Mouse (Mus musculus) testis, adult 2 months (tissue): ENCODE measurements around the gene Lrrc18. TPM values are rescaled to one million over a fixed set of nuclear protein-coding genes. Genes with fewer than 3 reads are reported as not detected.

Experiments
- H3K27ac ChIP-seq: fragments of 200-500 bp; 2 replicates; pipeline ENCODE4 v1.5.1; 2012; ENCODE audit warnings: low read depth, low read length; ENCODE audit not compliant: control insufficient read depth, insufficient read depth
- H3K27me3 ChIP-seq: fragments of 200-500 bp; 2 replicates; pipeline ENCODE4 v1.6.1; 2012; ENCODE audit warnings: mild to moderate bottlenecking, low read length, moderate library complexity; ENCODE audit not compliant: control insufficient read depth, insufficient read depth
- H3K36me3 ChIP-seq: fragments of 200-500 bp; 2 replicates; pipeline ENCODE4 v1.6.1; 2012; ENCODE audit warnings: mild to moderate bottlenecking, low read length; ENCODE audit not compliant: control insufficient read depth, insufficient read depth
- H3K4me1 ChIP-seq: fragments of 200-500 bp; 2 replicates; pipeline ENCODE4 v1.6.1; 2012; ENCODE audit warnings: low read length; ENCODE audit not compliant: control insufficient read depth, insufficient read depth
- H3K4me3 ChIP-seq: fragments of 200-500 bp; 2 replicates; pipeline ENCODE4 v1.5.1; 2012; ENCODE audit warnings: low read depth, mild to moderate bottlenecking, low read length, moderate library complexity, mixed read lengths; ENCODE audit not compliant: control insufficient read depth
- CTCF ChIP-seq: fragments of 200-500 bp; IDR thresholded peaks from 2 replicates; pipeline ENCODE4 v1.5.1; 2012; ENCODE audit warnings: low read depth, mild to moderate bottlenecking, inconsistent platforms, low read length, moderate library complexity; ENCODE audit not compliant: control insufficient read depth, insufficient read depth, insufficient replicate concordance
- POLR2A ChIP-seq: fragments of 200-500 bp; IDR thresholded peaks from 2 replicates; pipeline ENCODE4 v1.6.1; 2012; ENCODE audit warnings: low read depth, mild to moderate bottlenecking, inconsistent platforms, low read length, moderate library complexity; ENCODE audit not compliant: control insufficient read depth
- polyA plus RNA-seq: library from polyadenylated mRNA; depleted of rRNA; stranded (reverse); fragments of >200 nt; gene quantifications from 2 replicates; pipeline ENCODE4 v1.2.3, GENCODE M21; 2012

Lrrc18 gene
- polyA plus RNA-seq, 1 experiment, result 878 TPM

DNA sequence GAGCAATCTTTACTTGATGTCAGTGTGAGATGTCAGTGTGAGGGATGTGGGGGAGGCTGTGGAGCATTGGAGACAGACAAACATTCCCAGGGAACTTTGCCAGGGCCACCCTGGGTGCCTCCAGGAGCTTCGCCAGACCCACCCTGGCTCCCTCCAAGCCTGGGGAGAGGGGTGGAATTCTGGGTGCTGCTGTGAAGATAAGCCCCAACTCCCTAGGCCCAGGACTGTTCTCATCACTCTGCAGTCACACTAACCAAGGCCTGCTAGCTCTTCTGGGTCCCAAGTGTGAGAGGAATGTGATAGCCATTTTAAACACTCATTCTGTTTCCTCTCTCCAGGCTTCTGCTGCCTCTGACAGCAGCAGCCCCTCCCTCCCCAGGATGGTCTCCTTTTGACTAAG, 16.5 kb downstream of the Lrrc18 start:
- Histone ChIP-seq H3K4me3 (no peak overlapping the region), H3K27me3 (no peaks in the 10 kb centered on the region), H3K27ac (no peak overlapping the region), H3K4me1 (no peaks in the 10 kb centered on the region), H3K36me3 (no peaks in the 10 kb centered on the region)
- TF ChIP-seq CTCF (no peak), POLR2A (no peak)

DNA sequence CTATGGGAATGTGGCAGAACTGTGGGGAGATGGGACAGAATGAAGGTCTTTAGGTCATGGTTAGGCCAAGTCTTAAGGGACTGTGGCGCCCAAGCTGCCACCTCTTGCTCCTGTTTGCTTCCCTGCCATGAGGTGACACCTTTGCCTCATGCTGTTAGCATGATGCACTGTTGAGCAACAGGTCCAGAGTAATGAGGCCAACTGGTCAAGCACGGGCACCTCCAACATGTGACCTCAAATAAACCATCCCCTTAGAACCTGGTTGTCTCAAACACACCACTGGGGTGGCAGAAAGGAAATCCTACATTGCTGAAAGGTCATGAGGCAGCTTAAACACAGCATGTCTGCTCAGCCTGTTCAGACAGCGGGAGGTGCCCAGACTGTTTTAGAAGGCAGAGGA, 27.9 kb downstream of the Lrrc18 start:
- no peak for TF ChIP-seq CTCF
- H3K27ac ChIP-seq, result no peak overlapping the region
- H3K4me3 ChIP-seq, result no peak overlapping the region

DNA sequence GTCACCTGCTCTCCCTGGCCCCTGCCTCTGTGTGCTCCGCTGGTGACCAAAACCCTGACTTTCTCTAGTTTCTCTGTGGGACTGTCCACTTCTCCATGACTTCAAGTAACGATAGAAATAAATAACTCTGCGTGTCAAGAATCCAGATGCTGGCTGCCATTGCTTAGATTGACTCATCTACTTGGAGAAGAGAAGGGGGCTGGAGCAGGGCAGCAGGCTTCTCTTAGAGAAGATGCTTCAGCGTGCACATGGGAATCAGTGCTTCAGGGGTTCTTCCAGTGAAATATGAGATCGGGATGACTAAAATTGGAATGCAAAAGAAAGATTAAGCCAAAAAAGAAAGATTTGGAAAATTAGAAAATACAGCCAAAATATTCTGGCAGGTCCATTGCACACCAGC, 28.4 kb downstream of the Lrrc18 start:
- Histone ChIP-seq H3K4me1 (no peaks in the 10 kb centered on the region), H3K36me3 (no peaks in the 10 kb centered on the region), H3K4me3 (no peak overlapping the region), H3K27me3 (no peaks in the 10 kb centered on the region), H3K27ac (no peak overlapping the region)
- TF ChIP-seq POLR2A (no peak), CTCF (no peak)

More for the DNA sequence above, 27.9 kb downstream of the Lrrc18 start:
- H3K36me3 ChIP-seq, result no peaks in the 10 kb centered on the region
- H3K4me1 ChIP-seq, result no peaks in the 10 kb centered on the region
- H3K27me3 ChIP-seq, result no peaks in the 10 kb centered on the region

DNA sequence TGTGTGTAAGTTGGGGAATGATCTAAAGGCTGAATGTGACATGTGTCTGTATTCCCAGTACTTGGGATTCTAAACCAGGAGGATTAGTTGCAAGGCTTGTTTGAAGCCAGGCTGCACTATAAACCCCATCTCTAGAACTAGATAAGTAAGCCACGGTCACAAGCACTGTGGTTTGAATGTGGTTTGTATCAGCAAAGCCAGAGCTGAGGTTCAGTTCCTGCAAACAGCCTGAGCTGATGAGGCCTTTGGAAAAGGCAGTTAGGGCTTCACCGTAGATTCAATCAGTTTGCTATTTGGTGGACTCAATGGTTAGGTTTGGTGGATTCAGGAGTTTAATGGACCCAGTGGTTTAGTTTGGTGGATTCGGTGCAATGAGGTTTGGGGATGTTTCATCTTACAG, 39.7 kb downstream of the Lrrc18 start:
- Histone ChIP-seq H3K36me3 (no peaks in the 10 kb centered on the region), H3K4me3 (no peak overlapping the region), H3K4me1 (no peaks in the 10 kb centered on the region), H3K27me3 (no peaks in the 10 kb centered on the region), H3K27ac (no peak overlapping the region)
- TF ChIP-seq POLR2A (no peak), CTCF (no peak)

DNA sequence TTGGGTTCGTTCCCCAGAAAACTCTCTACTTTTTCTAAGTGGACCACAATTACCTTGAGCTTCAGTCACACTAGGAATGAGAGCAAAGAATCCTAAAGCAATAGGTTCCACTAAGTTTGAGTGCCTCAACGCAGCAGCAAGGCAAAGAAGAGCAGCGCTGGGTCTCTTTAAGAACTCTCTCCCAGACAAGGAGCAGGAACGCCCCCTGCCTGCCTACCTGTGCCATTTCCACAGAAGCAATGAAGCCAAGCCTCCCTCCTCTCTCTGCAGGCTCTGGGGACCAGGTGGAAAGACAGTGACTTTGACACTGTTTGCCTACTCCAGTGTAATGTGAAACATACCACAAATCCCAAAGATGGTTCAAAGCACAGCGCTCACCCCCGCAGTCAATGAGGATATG, 42.2 kb downstream of the Lrrc18 start:
- Histone ChIP-seq H3K4me1 (no peaks in the 10 kb centered on the region), H3K36me3 (no peaks in the 10 kb centered on the region), H3K27me3 (no peaks in the 10 kb centered on the region), H3K4me3 (no peak overlapping the region), H3K27ac (no peak overlapping the region)
- TF ChIP-seq CTCF (peak; percentile 37; the same call in 1 of the 2 replicates), POLR2A (no peak)

DNA sequence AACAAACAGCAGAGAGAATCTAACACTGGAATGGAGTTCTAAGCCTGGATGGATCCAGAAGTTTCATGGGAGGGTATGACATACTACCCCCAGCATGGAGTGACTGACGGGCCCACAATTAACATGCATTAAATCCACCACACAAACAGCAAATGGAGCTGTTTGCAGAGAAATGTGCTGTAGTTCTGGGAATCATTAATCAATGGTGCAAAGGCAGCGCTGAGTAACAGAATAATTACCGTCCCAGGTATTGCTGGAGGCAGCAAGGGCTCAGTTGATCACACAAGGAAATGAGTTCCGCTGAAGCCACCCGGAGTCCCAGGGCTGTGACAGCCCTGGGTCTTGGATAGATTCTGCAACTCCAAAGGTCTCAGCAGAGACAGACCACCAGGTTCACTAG, 44.2 kb downstream of the Lrrc18 start:
- Histone ChIP-seq H3K27me3 (no peaks in the 10 kb centered on the region), H3K4me1 (no peaks in the 10 kb centered on the region), H3K4me3 (no peak overlapping the region), H3K36me3 (no peaks in the 10 kb centered on the region), H3K27ac (no peak overlapping the region)
- no peak for TF ChIP-seq CTCF

DNA sequence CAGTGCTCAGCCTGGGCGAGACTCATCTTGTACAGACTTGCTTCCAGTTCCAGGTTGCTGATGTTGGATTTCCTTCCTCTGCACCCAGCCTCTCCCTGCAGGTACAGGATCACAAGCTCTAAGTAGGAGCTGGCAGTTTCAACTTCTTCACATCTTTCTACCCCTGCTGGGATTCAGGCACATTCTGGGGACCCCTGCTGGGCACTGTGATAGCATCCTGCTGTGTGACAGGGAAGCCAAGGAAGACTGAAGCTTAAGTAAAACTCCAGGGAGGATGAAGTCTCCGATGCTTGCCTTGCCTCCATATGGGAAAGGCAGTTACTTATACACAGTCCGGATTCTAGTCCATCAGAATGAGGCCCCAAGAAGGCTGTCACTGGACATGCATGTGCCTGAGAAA, 45.6 kb downstream of the Lrrc18 start:
- Histone ChIP-seq H3K4me1 (no peaks in the 10 kb centered on the region), H3K4me3 (no peak overlapping the region), H3K27me3 (no peaks in the 10 kb centered on the region), H3K36me3 (no peaks in the 10 kb centered on the region), H3K27ac (no peak overlapping the region)
- TF ChIP-seq POLR2A, result no peak
- TF ChIP-seq CTCF, result no peak

DNA sequence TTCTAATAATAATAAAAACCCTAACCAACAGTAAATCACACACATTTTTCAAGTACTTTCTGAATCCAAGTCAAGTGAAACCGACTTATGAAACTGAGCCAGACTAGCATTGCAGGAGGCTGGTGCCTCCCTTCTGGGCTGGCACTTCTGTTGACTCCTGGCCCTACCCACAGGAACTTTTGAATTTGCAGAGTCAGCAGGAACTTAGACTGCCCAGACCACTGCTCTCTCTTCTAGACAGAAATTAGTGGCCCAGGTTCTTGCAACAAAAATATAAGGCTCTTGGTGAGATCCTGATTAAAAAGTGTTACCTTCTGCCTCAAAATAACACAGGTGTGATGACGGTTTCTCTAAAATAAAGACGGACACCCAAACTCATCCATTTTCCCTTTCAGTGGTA, 54.0 kb downstream of the Lrrc18 start:
- Histone ChIP-seq H3K36me3 (no peaks in the 10 kb centered on the region), H3K27me3 (no peaks in the 10 kb centered on the region), H3K27ac (no peak overlapping the region), H3K4me3 (no peak overlapping the region), H3K4me1 (no peaks in the 10 kb centered on the region)
- no peak for TF ChIP-seq CTCF
- TF ChIP-seq POLR2A, result no peak
